In genomic region chr19:45475928-45476553, GRCm38 (mm10) we compare ENCODE assay signal across 8 mouse cellular contexts.
DNase-seq lines count a peak whose midpoint lies in the region; ATAC-seq and TF ChIP-seq lines count a peak whose summit lies in the region.

No protein-coding gene starts in this region.

- no peak overlapping the region for H3K27ac ChIP-seq in heart, postnatal 0 days (ENCODE audit: low read depth)
- H3K27ac ChIP-seq in hindbrain, embryonic 14.5 days: peak overlapping the region; percentile 81
- no peak overlapping the region for H3K27ac ChIP-seq in kidney, adult 2 months (ENCODE audit: insufficient read depth, low read depth, low read length)

- ATAC-seq in heart, postnatal 0 days (ENCODE audit: insufficient read depth, low read depth): no peak
- ATAC-seq in hindbrain, embryonic 14.5 days (ENCODE audit: low FRiP score): peak; percentile 90
- peak; percentile 29; the same call in 1 of the 2 replicates for ATAC-seq in megakaryocyte progenitor cell, adult 5-6 weeks (replicated peaks; ENCODE audit: poor library complexity)

- no peak for DNase-seq in heart, postnatal 0 days (ENCODE audit: low spot score)
- no peak for DNase-seq in heart, postnatal 4 days
- DNase-seq in cerebellum, adult 8-10 months: peak; percentile 40
- peak; percentile 67 for DNase-seq in hindbrain, embryonic 14.5 days (ENCODE audit: low spot score)
- no peak for DNase-seq in kidney, adult 2 months
- no peak for DNase-seq in left cerebral cortex, postnatal 36 days (ENCODE audit: low spot score in 2 of 2)
- DNase-seq in kidney, adult 11 months: no peak

- no peak overlapping the region for H3K4me3 ChIP-seq in heart, postnatal 0 days (ENCODE audit: low read depth, low read length)
- H3K4me3 ChIP-seq in hindbrain, embryonic 14.5 days (replicated peaks; ENCODE audit: low read length): no peak overlapping the region
- H3K4me3 ChIP-seq in kidney, adult 2 months (ENCODE audit: insufficient read depth, low read depth, low read length): no peak overlapping the region

- intact Hi-C loops in left cerebral cortex, postnatal 36 days (cut with DNase I): no loop called here

- no peak for TF ChIP-seq CTCF in heart, postnatal 0 days (IDR thresholded peaks at IDR 0.05; ENCODE audit: low read depth)
- TF ChIP-seq CTCF in kidney, adult 2 months (conservative IDR thresholded peaks at IDR 0.05; ENCODE audit: insufficient read depth, insufficient read length, low read depth, low read length): no peak

- no peaks in the 10 kb centered on the region for H3K9me3 ChIP-seq in heart, postnatal 0 days (replicated peaks; ENCODE audit: control insufficient read depth, low read length)
- no peaks in the 10 kb centered on the region for H3K9me3 ChIP-seq in hindbrain, embryonic 14.5 days (ENCODE audit: control insufficient read depth, low read length)

- peak overlapping the region; percentile 6; the same call in 1 of the 2 replicates for H3K4me2 ChIP-seq in heart, postnatal 0 days (ENCODE audit: low read depth, low read length)
- H3K4me2 ChIP-seq in hindbrain, embryonic 14.5 days (replicated peaks): peak overlapping the region; percentile 35

- no peak overlapping the region for H3K9ac ChIP-seq in heart, postnatal 0 days (replicated peaks; ENCODE audit: low read depth, low read length)
- 0 out of 2 replicates have a peak overlapping the region, but pooled peaks have one; percentile 33 for H3K9ac ChIP-seq in hindbrain, embryonic 14.5 days

- 70% methylated on average over 24 of the region's 24 CpGs for WGBS in heart, postnatal 0 days
- 24% methylated on average over 24 of the region's 24 CpGs for WGBS in hindbrain, embryonic 14.5 days
- WGBS in kidney, adult 2 months: 55% methylated on average over 24 of the region's 24 CpGs

- TF ChIP-seq EP300 in heart, postnatal 0 days (IDR thresholded peaks at IDR 0.05; ENCODE audit: low read depth): no peak

- H3K36me3 ChIP-seq in heart, postnatal 0 days (replicated peaks; ENCODE audit: control insufficient read depth, insufficient read depth, low read length): no peaks in the 10 kb centered on the region
- no peaks in the 10 kb centered on the region for H3K36me3 ChIP-seq in hindbrain, embryonic 14.5 days (replicated peaks; ENCODE audit: control insufficient read depth, insufficient read depth)
- H3K36me3 ChIP-seq in kidney, adult 2 months (ENCODE audit: control insufficient read depth, insufficient read depth, low read length): no peaks in the 10 kb centered on the region

- no peaks in the 10 kb centered on the region for H3K27me3 ChIP-seq in heart, postnatal 0 days (ENCODE audit: control insufficient read depth, insufficient read depth, low read length)
- no peaks in the 10 kb centered on the region for H3K27me3 ChIP-seq in hindbrain, embryonic 14.5 days (ENCODE audit: control insufficient read depth, insufficient read depth, low read length)
- no peaks in the 10 kb centered on the region for H3K27me3 ChIP-seq in kidney, adult 2 months (replicated peaks; ENCODE audit: control insufficient read depth, insufficient read depth, low read length)

- H3K4me1 ChIP-seq in heart, postnatal 0 days (ENCODE audit: control insufficient read depth, insufficient read depth): no peaks in the 10 kb centered on the region
- H3K4me1 ChIP-seq in hindbrain, embryonic 14.5 days (replicated peaks; ENCODE audit: control insufficient read depth, insufficient read depth, low read length): peaks cover 38% of the 10 kb centered on the region
- no peaks in the 10 kb centered on the region for H3K4me1 ChIP-seq in kidney, adult 2 months (ENCODE audit: control insufficient read depth, insufficient read depth, low read length)

- no peak for TF ChIP-seq POLR2A in kidney, adult 2 months (IDR thresholded peaks at IDR 0.05; ENCODE audit: low read depth, low read length)

Comparison
In these comparisons a context has a peak if more than half of its experiments do, and no peak if none do; other contexts are left out.
1. DNase-seq: peak in cerebellum, adult 8-10 months (single experiment) and hindbrain, embryonic 14.5 days (single experiment); none in heart, postnatal 0 days (single experiment), heart, postnatal 4 days (single experiment), kidney, adult 2 months (single experiment), left cerebral cortex, postnatal 36 days (0 of 2) and kidney, adult 11 months (single experiment).